Mouse (Mus musculus) heart, embryonic 16.5 days (tissue): ENCODE data around the gene Tomm22. TPM values are rescaled to one million over a fixed set of nuclear protein-coding genes. Genes with fewer than 3 reads are reported as not detected.

Source experiments
- ATAC-seq: fragments of 200-750 bp; cut with Nextera tagmentation; replicated peaks from 2 replicates; pipeline ENCODE4 v1.8.0; 2017; ENCODE audit warnings: moderate number of reproducible peaks; ENCODE audit not compliant: insufficient read depth, low FRiP score; ENCODE audit errors: extremely low read depth
- H3K27ac ChIP-seq: fragments of 300-500 bp; sonication (generic); 2 replicates; pipeline ENCODE4 v1.5.1; 2014; ENCODE audit warnings: mild to moderate bottlenecking, low read length, control low read depth, moderate library complexity
- H3K27me3 ChIP-seq: fragments of 300-500 bp; sonication (generic); 2 replicates; pipeline ENCODE4 v1.6.1; 2014; ENCODE audit warnings: low read length, mixed read lengths; ENCODE audit not compliant: control insufficient read depth, insufficient read depth
- H3K36me3 ChIP-seq: fragments of 300-500 bp; sonication (generic); 2 replicates; pipeline ENCODE4 v1.6.1; 2014; ENCODE audit not compliant: control insufficient read depth, insufficient read depth
- H3K4me1 ChIP-seq: fragments of 300-500 bp; sonication (generic); 2 replicates; pipeline ENCODE4 v1.6.1; 2014; ENCODE audit warnings: low read length, mixed read lengths; ENCODE audit not compliant: control insufficient read depth, insufficient read depth
- H3K4me2 ChIP-seq: fragments of 300-500 bp; sonication (generic); 2 replicates; pipeline ENCODE4 v1.6.1; 2014; ENCODE audit warnings: low read depth, mild to moderate bottlenecking, control low read depth, low read length
- H3K4me3 ChIP-seq: fragments of 300-500 bp; sonication (generic); 2 replicates; pipeline ENCODE4 v1.5.1; 2014; ENCODE audit warnings: mild to moderate bottlenecking, control low read depth, low read length
- H3K9ac ChIP-seq: fragments of 300-500 bp; sonication (generic); 2 replicates; pipeline ENCODE4 v1.6.1; 2014; ENCODE audit warnings: low read length, control low read depth
- H3K9me3 ChIP-seq: fragments of 300-500 bp; sonication (generic); replicated peaks from 2 replicates; pipeline ENCODE4 v1.6.1; 2016; ENCODE audit warnings: low read length; ENCODE audit not compliant: control insufficient read depth
- WGBS: fragments of 180-500 bp; shearing (Covaris S2); extraction: QIAGEN DNeasy Blood & Tissue Kit; methylation state at CpG from one replicate; pipeline ENCODE4 v1.1.7; 2014; 5-methylcytosine and 5-hydroxymethylcytosine counted together
- polyA plus RNA-seq: library from polyadenylated mRNA; unstranded; fragments of >200 nt; fragmentation: Nextera tagmentation; extraction: Ambion mirVana; gene quantifications from 2 replicates; pipeline ENCODE4 v1.2.1, GENCODE M21; 2015

The Tomm22 gene
- polyA plus RNA-seq, result 245 and 258 TPM in 2 replicates

DNA sequence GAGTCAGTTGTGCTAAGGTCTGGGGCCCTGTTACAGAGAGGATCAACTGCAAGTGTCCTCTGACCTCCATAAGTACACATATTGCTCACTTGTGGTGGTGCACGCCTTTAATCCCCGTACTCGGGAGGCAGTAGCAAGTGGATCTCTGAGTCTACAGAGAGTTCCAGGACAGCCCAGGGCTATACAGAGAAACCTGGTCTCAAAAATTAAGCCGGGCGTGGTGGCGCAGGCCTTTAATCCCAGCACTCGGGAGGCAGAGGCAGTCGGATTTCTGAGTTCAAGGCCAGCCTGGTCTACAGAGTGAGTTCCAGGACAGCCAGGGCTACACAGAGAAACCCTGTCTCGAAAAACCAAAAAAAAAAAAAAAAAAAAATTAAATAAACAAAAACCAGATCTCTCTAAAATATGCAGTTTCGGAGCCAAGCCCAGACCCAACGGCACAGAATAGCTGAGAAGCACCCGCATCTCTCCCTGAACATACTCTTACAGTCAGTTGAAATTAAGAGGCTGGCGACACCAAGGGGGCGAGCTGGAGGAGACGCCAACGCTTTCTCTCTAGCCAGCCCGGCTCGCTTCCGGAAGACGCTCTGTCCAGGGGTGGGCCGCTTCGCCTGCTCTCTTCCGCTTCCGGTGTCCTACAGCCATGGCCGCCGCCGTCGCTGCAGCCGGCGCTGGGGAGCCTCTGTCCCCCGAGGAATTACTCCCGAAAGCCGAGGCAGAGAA, at the start of gene Tomm22:
Gene Tomm22, plus strand, starts transcription at position 613 of the 723 bp plus-strand sequence.
- peak within 1 kb of the TSS; percentile 58 for H3K27ac ChIP-seq
- no peaks in the 10 kb centered on the region for H3K27me3 ChIP-seq
- H3K9ac ChIP-seq, result peak within 1 kb of the TSS; percentile 95
- H3K36me3 ChIP-seq, result peaks cover 25% of the 10 kb centered on the region
- no peaks in the 10 kb centered on the region for H3K9me3 ChIP-seq
- H3K4me1 ChIP-seq, result peaks cover 23% of the 10 kb centered on the region
- H3K4me3 ChIP-seq, result peak within 1 kb of the TSS; percentile 94
- H3K4me2 ChIP-seq, result peak within 1 kb of the TSS; percentile 71
- ATAC-seq, result peak; percentile 94
- 17% methylated on average over 32 of the region's 33 CpGs for WGBS

DNA sequence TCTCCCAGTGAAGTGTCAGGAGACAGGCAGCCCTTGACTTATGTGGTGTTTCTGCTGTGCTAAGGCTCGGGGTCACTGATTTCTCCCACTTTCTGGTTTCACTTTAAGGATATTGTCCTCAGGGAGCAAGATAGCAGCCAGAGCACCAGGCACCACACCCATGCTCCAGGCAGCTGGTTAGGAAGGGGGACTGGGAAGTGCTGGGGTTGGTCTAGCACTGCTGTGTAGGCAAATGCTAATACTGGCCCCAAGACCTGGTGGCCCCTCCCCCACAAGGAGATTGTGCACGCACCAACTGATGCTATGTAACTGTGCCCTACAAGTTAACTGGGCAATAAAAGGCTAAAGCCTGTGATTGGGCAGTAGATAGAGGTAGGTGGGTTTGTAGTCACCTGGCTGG, 40.2 kb upstream of the Tomm22 start:
- no peak for ATAC-seq
- Histone ChIP-seq H3K9me3 (no peaks in the 10 kb centered on the region), H3K36me3 (0 out of 2 replicates have a peak, but pooled peaks cover 3% of the 10 kb centered on the region), H3K9ac (no peak overlapping the region), H3K27me3 (no peaks in the 10 kb centered on the region), H3K27ac (no peak overlapping the region), H3K4me1 (no peaks in the 10 kb centered on the region), H3K4me2 (no peak overlapping the region), H3K4me3 (no peak overlapping the region)
- WGBS, result 65% methylated on average over 2 of the region's 2 CpGs

DNA sequence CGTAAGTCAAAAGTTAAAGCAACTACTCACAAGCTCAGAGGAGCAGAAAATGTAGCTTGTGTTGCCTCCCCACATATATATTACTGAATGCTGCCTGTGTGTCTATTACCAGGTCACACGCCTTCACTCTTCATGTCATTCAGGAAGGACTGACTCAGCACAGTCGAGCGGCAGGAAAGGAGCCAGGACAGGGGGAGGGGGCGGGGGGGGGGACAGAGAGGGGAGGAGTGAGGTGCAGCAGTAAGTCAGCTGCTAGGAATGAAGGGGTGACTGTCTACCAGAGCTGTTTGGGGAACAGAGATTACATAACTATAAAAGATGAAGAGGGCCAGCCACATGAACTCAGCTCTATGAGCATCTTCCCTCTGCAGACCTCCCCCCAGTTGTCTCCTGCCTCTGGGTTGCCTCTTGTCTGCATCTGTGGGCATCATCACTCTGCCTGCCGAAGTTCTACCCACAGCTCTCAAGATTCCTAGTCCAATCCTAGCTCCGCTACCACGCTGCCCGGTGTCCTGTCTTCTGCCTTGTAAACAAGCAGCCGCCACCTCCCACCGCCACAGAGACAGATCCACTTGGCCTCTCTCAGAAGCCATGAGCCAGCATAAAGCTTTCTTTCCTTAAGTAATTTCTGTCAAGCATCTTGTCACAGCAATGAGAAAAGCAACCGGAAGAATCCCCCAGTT, 29.4 kb upstream of the Tomm22 start:
- Histone ChIP-seq H3K27me3 (no peaks in the 10 kb centered on the region), H3K27ac (no peak overlapping the region), H3K9ac (no peak overlapping the region), H3K4me2 (no peak overlapping the region), H3K9me3 (no peaks in the 10 kb centered on the region), H3K4me3 (no peak overlapping the region), H3K4me1 (no peaks in the 10 kb centered on the region), H3K36me3 (peaks cover 3% of the 10 kb centered on the region; the same call in 1 of the 2 replicates)
- 54% methylated on average over 12 of the region's 12 CpGs for WGBS
- no peak for ATAC-seq

DNA sequence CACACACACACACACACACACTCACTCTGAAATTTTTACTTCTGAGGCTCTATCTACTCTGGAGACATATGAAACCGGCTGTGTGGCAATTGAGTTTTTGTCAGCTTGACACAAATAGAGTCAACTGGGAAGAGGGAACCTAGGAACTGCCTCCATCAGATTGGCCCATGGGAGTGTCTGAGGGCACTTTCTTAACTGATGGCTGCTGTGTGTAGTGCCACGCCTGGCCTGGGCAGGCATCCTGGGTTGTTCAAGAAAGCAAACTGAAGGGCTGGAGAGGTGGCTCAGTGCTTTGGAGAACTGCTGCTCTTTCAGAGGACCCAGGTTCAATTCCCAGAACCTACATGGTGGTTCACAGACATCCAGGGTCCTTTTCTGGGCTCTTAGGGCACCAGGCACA, 25.2 kb upstream of the Tomm22 start:
- 78% methylated on average over 2 of the region's 2 CpGs for WGBS
- Histone ChIP-seq H3K4me2 (no peak overlapping the region), H3K27ac (no peak overlapping the region), H3K36me3 (no peaks in the 10 kb centered on the region), H3K27me3 (no peaks in the 10 kb centered on the region), H3K4me1 (no peaks in the 10 kb centered on the region), H3K9me3 (no peaks in the 10 kb centered on the region), H3K4me3 (no peak overlapping the region), H3K9ac (no peak overlapping the region)
- no peak for ATAC-seq

DNA sequence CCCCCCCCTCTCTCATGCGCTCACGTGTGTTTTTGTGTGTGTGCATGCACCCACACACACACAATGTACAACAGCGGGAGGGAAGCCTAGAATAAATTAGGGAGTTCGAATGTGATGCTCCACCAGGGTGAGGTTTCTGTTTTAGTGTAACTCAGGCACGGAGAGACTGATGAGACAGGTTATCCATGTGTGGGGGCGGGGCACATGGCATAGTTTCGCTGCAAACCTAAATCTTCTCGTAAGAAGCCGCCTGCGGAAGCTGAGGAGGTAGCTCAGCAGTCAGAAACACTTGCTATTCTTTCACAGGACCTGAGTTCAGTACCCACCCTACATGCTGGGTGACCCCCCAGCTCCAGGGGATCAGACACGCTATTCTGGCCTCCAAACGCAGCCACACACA, 22.5 kb upstream of the Tomm22 start:
- 80% methylated on average over 12 of the region's 12 CpGs for WGBS
- Histone ChIP-seq H3K4me2 (no peak overlapping the region), H3K4me1 (no peaks in the 10 kb centered on the region), H3K4me3 (no peak overlapping the region), H3K9ac (no peak overlapping the region), H3K9me3 (no peaks in the 10 kb centered on the region), H3K36me3 (no peaks in the 10 kb centered on the region), H3K27ac (no peak overlapping the region), H3K27me3 (no peaks in the 10 kb centered on the region)
- ATAC-seq, result no peak

DNA sequence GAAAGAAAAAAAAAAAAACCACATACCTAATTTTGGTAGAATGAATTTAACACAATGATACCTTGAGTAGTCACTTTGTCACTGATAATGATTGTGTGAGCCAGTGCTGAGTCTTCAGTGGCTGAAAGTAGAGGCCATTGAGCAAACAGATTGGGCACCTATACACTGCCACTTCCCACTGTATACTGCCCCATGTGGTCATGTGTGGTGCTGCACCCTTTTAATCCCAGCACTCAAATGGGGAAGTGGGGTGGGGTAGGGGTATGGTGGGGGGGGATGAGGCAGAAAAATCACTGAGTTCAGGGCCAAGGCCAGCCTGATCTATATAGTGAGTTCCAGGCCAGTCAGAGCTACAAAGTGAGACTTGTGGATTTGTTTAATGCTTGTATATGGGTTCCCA, 20.1 kb upstream of the Tomm22 start:
- Histone ChIP-seq H3K36me3 (no peaks in the 10 kb centered on the region), H3K27ac (no peak overlapping the region), H3K27me3 (no peaks in the 10 kb centered on the region), H3K4me2 (no peak overlapping the region), H3K4me1 (no peaks in the 10 kb centered on the region), H3K9me3 (no peaks in the 10 kb centered on the region), H3K9ac (no peak overlapping the region), H3K4me3 (no peak overlapping the region)
- ATAC-seq, result no peak

DNA sequence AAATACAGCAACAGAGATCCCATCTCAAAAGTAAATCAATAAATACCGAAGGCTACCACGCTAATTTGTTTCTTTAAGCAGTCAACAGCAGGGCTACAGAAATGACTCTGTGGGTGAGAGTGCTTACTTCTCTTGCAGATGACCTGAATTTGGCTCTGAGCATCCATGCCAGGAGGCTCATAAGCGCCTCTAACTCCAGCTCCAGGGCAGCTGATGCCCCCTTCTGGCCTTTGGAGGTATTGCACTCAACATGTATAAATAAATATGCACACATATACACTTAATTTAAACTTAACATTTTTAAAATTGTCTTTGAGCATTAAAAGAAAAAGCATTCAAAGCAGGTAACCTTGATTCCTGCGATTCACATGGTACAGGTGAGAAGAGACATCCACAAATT, 19.2 kb upstream of the Tomm22 start:
- H3K9ac ChIP-seq, result no peak overlapping the region
- H3K4me2 ChIP-seq, result no peak overlapping the region
- no peaks in the 10 kb centered on the region for H3K9me3 ChIP-seq
- H3K36me3 ChIP-seq, result no peaks in the 10 kb centered on the region
- no peak overlapping the region for H3K4me3 ChIP-seq
- no peak overlapping the region for H3K27ac ChIP-seq
- H3K27me3 ChIP-seq, result no peaks in the 10 kb centered on the region
- 77% methylated on average over 4 of the region's 4 CpGs for WGBS
- no peaks in the 10 kb centered on the region for H3K4me1 ChIP-seq
- ATAC-seq, result no peak

DNA sequence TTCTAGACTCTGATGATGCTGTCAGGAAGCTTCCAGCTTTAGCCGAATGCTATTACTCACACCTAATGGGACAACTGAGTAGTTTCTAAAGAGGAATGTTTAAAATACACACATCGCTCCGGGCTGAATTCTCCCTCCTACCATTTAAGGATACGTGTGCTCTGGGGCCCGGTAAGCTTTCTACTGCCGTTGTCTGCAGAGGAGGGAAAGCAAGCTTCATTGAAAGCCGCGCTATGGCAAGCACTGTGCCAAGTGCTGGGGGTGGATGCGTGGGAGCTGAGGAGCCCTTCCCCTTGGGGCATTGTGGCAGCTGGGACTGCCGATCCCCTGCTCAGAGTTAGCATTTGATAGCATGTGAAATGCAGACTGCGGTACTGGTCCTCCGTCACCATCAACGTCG, 14.2 kb upstream of the Tomm22 start:
- Histone ChIP-seq H3K9ac (no peak overlapping the region), H3K27ac (no peak overlapping the region), H3K36me3 (peaks cover 1% of the 10 kb centered on the region; the same call in 1 of the 2 replicates), H3K27me3 (no peaks in the 10 kb centered on the region), H3K9me3 (no peaks in the 10 kb centered on the region), H3K4me3 (no peak overlapping the region), H3K4me1 (peaks cover 7% of the 10 kb centered on the region; the same call in 1 of the 2 replicates), H3K4me2 (no peak overlapping the region)
- no peak for ATAC-seq
- WGBS, result 85% methylated on average over 14 of the region's 14 CpGs

DNA sequence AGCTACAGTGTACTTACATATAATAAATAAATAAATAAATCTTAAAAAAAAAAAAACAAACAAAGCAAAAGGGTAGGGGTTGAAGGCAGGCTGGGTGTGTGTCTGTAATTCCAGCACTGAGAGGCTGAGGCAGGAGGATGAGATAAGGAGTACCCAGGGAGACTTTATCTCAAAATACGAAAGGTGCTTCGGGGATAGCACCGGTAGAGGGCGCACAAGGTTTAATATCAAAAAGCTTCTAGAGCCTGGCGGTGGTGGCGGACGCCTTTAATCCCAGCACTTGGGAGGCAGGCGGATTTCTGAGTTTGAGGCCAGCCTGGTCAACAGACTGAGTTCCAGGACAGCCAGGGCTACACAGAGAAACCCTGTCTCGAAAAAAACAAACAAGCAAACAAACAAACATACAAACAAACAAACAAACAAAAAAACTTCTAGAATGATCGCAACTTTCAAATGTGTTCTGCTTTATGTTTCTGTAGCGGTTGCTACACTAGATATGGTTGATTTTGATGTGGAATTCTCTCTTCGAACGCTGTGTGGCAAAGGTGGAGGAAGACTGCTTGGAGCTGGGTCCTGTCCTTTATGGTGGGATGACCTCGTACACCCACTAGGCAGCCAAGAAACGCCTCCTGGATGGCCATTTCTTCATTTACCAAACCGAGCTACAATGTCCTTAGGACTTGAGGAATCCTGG, 12.7 kb upstream of the Tomm22 start:
- Histone ChIP-seq H3K36me3 (peaks cover 9% of the 10 kb centered on the region; the same call in 1 of the 2 replicates), H3K4me3 (peak overlapping the region; percentile 85), H3K9me3 (peaks cover 4% of the 10 kb centered on the region; the same call in 1 of the 2 replicates), H3K4me2 (peak overlapping the region; percentile 87), H3K4me1 (peaks cover 7% of the 10 kb centered on the region; the same call in 1 of the 2 replicates), H3K9ac (peak overlapping the region; percentile 91), H3K27me3 (no peaks in the 10 kb centered on the region), H3K27ac (peak overlapping the region; percentile 94)
- ATAC-seq, result peak; percentile 12; the same call in 1 of the 2 replicates
- 3% methylated on average over 16 of the region's 16 CpGs for WGBS
